Mouse (Mus musculus) gastrocnemius, postnatal 25 days (tissue): ENCODE data around the gene Adgrv1. TPM values are rescaled to one million over a fixed set of nuclear protein-coding genes. Genes with fewer than 3 reads are reported as not detected.
"Not testable (repeated sequence)": the region's sequence is repeated elsewhere in the genome, so short reads cannot be mapped to it uniquely, and the experiment has no call there.

Experiments
- DNase-seq: peaks from one replicate; pipeline ENCODE4 v3.0.0; 2022
- long read RNA-seq, 2 experiments: library from polyadenylated mRNA; stranded (forward); transcript quantifications; one replicate each; pipeline ENCODE4 v2.0.0; 2021
- total RNA-seq, 2 experiments: library from RNA; stranded (reverse); gene quantifications; 1 replicate in 1 of 2; 2 replicates in 1 of 2; pipeline ENCODE4 v1.2.3; 2021

Adgrv1 gene
- total RNA-seq, result under 1 TPM in 1 of 2 experiments, not detected in 1; 0.19 TPM
- long read RNA-seq, experiment 1, result 0 reads
- long read RNA-seq, experiment 2, result 0 reads

- peak; percentile 46 for DNase-seq
Measured at GRCm38 (mm10) chr13:81632720-81633415, at the start of gene Adgrv1. TSS of gene Adgrv1 (minus strand) at chr13:81633154.

GRCm38 (mm10) chr13:81675333-81675732 lies 42.4 kb upstream of the Adgrv1 start:
- DNase-seq, result no peak

- no peak for DNase-seq
Measured at GRCm38 (mm10) chr13:81667713-81668112, 34.8 kb upstream of the Adgrv1 start.

GRCm38 (mm10) chr13:81664331-81664698 lies 31.4 kb upstream of the Adgrv1 start:
- DNase-seq, result no peak

- DNase-seq, result no peak
Measured at GRCm38 (mm10) chr13:81663566-81664330, 30.8 kb upstream of the Adgrv1 start.

- no peak for DNase-seq
Measured at GRCm38 (mm10) chr13:81658053-81658752, 25.2 kb upstream of the Adgrv1 start.

- DNase-seq, result peak; percentile 94
Measured at GRCm38 (mm10) chr13:81657351-81658052, 24.5 kb upstream of the Adgrv1 start, which contains the start of gene Lysmd3. TSS of gene Lysmd3 (plus strand) at chr13:81657663.

GRCm38 (mm10) chr13:81657008-81657350 lies 24.0 kb upstream of the Adgrv1 start:
- DNase-seq, result no peak

- no peak for DNase-seq
Measured at GRCm38 (mm10) chr13:81656091-81656850, 23.3 kb upstream of the Adgrv1 start.

GRCm38 (mm10) chr13:81650382-81650781 lies 17.4 kb upstream of the Adgrv1 start:
- DNase-seq, result not testable (repeated sequence)

- no peak for DNase-seq
Measured at GRCm38 (mm10) chr13:81646348-81646747, 13.4 kb upstream of the Adgrv1 start.

GRCm38 (mm10) chr13:81644047-81644565 lies 11.2 kb upstream of the Adgrv1 start:
- DNase-seq, result no peak

GRCm38 (mm10) chr13:81642491-81643149 lies 9.7 kb upstream of the Adgrv1 start:
- no peak for DNase-seq

- no peak for DNase-seq
Measured at GRCm38 (mm10) chr13:81641289-81642045, 8.5 kb upstream of the Adgrv1 start.

GRCm38 (mm10) chr13:81640881-81641280 lies 7.9 kb upstream of the Adgrv1 start:
- no peak for DNase-seq

- DNase-seq, result no peak
Measured at GRCm38 (mm10) chr13:81639624-81640023, 6.7 kb upstream of the Adgrv1 start.

GRCm38 (mm10) chr13:81630566-81630965 lies 2.4 kb downstream of the Adgrv1 start:
- no peak for DNase-seq

- DNase-seq, result no peak
Measured at GRCm38 (mm10) chr13:81629395-81629794, 3.6 kb downstream of the Adgrv1 start.

GRCm38 (mm10) chr13:81628631-81629190 lies 4.2 kb downstream of the Adgrv1 start:
- DNase-seq, result no peak
